Mouse (Mus musculus) olfactory bulb, adult 2 months (tissue): ENCODE results near the gene Kif3c.

Experiments used
- CTCF ChIP-seq: fragments of 200-500 bp; IDR thresholded peaks from 2 replicates; pipeline ENCODE4 v1.5.1; 2012; ENCODE audit warnings: low read depth, mild to moderate bottlenecking, low read length, moderate library complexity; ENCODE audit not compliant: insufficient read depth
- POLR2A ChIP-seq: fragments of 200-500 bp; IDR thresholded peaks from 2 replicates; pipeline ENCODE4 v1.6.1; 2012; ENCODE audit warnings: mild to moderate bottlenecking, low read depth, low read length, moderate library complexity; ENCODE audit not compliant: insufficient read depth

- TF ChIP-seq CTCF (no peak), POLR2A (no peak)
Observed at GRCm38 (mm10) chr12:3429681-3430442, 64.9 kb downstream of the Kif3c start.
